Mouse (Mus musculus): ENCODE data around the gene Aspscr1.

- TF ChIP-seq CTCF (IDR thresholded peaks at IDR 0.05; ENCODE audit: borderline replicate concordance, control insufficient read depth, extremely low read depth, insufficient read depth, low read length, poor library complexity) (no peak), POLR2A (IDR thresholded peaks at IDR 0.05; ENCODE audit: control insufficient read depth, extremely low read depth, insufficient read depth, low read length, poor library complexity) (no peak)
These were observed 24.7 kb upstream of the Aspscr1 start, which contains the start of gene Myadml2 for GRCm38 (mm10) chr11:120648001-120648476.

Data from thymus, adult 2 months (tissue).